Mouse (Mus musculus): ENCODE data around the gene Gm15217.

Gene Gm15217

GRCm38 (mm10) chr14:46398091-46398695, 19.0 kb downstream of the Gm15217 start:
- peak; percentile 45 for DNase-seq

- DNase-seq: no peak
Observed at GRCm38 (mm10) chr14:46399925-46400324, 20.7 kb downstream of the Gm15217 start.

- no peak for DNase-seq
Observed at GRCm38 (mm10) chr14:46408319-46408718, 29.1 kb downstream of the Gm15217 start.

DNA sequence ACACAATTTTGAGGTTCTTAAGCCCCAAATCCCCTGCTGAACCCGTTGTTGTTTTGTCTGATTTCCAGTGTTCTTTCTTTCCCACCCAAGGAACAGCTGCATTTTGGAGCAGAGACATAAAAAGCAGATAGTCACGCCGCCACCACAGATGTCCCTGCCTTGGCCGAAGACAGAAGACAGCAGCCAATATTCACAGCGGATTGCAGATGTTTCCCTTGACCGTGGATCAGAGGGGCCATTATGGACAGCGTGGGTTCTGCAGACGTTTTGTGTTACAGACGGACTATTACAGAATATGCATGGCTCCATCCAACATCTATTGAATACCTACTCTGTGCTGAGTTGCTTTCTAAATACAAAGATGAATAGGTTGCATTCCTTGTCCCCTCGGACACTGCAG, 29.8 kb downstream of the Gm15217 start:
- no peak for DNase-seq

DNA sequence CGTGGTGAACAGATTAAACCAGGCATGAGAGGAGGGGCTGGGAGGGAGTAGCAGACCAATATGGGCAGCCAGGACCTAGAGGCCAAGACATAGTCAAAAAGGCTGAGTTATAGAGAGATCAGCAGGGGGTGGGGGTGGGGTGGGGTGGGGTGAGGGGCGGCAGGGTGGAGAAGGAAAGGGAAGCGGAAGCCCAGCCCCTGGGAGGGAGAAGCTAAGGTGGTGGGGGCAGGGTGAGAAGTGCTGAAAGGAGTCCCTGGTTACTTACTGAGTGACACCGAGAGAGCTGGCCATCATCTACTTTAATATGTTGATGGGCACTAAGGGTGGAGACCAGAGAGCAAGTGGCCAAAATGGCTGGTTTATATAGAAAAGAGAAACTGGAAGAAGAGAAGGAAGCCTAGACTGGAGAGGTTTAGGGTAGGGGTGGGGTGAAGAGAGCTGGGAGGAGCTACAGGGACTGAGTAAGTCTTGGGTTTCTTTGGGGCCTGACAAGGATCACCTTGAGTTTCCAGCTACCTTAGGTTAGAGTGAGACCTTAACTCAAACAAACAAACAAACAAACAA, 31.4 kb downstream of the Gm15217 start:
- DNase-seq: no peak

GRCm38 (mm10) chr14:46412497-46413000, 33.3 kb downstream of the Gm15217 start:
- DNase-seq: no peak

- no peak for DNase-seq
Observed at GRCm38 (mm10) chr14:46418371-46419097, 39.3 kb downstream of the Gm15217 start.

GRCm38 (mm10) chr14:46419269-46419668, 40.1 kb downstream of the Gm15217 start:
- no peak for DNase-seq

DNA sequence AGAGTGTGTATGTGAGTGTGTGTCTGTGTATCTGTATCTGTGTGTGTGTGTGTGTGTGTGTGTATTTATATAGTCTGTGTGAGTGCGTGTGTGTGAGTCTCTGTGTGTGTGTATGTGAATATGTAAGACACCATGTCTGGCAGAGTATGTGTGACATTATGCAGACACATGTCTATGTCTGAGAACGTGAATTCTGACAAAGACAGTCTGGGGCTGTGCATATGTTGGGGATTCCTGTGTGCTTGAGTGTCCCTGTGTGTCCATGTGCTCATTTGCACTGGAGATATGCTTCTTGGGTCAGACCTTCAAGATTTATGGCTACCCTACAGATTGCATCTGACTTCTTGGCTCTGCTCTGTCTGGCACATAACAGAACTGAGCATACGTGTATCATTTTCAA, 42.6 kb downstream of the Gm15217 start:
- DNase-seq: no peak

DNA sequence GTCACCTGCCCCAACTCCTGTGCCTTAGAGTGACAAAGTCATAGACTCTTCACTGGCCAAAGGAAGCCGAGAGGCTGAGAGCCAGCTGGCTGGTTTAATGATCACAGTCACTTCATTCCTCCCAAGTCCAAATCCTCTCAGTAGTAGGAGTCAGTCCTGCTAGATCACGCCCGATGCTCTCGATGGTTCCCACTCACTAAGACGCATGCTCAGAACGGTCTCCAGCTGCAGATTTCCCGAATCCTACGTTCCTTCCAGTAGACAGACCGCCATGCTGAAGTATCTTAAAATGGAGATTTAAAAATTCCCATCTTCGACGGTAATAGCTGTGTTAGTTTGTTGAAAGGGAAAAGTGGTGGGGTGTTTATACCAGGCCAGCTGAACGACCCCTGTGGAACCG, 48.0 kb downstream of the Gm15217 start:
- no peak for DNase-seq

GRCm38 (mm10) chr14:46430231-46430630, 51.0 kb downstream of the Gm15217 start:
- no peak for DNase-seq

All from embryo, embryonic 11 days (tissue).